Mouse (Mus musculus): ENCODE measurements around the gene Ppp1r14d. TPM values are rescaled to one million over a fixed set of nuclear protein-coding genes. Genes with fewer than 3 reads are reported as not detected.

Gene Ppp1r14d
- polyA plus RNA-seq, 1 experiment from 2014 or later: 3.4 TPM

DNA sequence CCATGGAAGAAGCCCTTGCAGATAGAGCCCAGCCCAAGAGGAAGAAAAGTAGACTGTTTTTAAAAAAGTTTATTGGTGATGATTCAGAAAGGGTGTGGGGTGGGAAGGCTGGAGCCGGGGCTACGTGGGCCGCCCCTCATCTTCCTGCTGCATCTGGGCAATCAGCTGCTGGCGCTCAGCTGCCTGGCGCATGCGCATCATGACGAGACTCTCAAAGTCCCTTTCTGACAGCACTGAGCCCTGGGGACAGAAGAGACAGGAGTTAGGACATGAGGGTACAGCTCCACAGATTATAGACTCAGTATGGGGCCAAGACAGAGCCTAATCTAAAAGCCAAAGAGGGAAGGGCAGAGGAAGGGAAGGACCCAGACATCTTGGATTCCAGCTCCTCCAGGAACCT lies 57.3 kb downstream of the Ppp1r14d start:
- ATAC-seq (ENCODE audit: insufficient read depth, low FRiP score): no peak
- WGBS: 89% methylated on average over 7 of the region's 7 CpGs
- peaks cover 15% of the 10 kb centered on the region; the same call in 1 of the 2 replicates for H3K4me1 ChIP-seq (ENCODE audit: control insufficient read depth, insufficient read depth, low read length)
- H3K27me3 ChIP-seq (ENCODE audit: control insufficient read depth, insufficient read depth, low read length): no peaks in the 10 kb centered on the region
- no peak overlapping the region for H3K9ac ChIP-seq (ENCODE audit: low read length)
- H3K36me3 ChIP-seq (ENCODE audit: control insufficient read depth, insufficient read depth, low read length): no peaks in the 10 kb centered on the region; the same call in 1 of the 2 replicates
- H3K9me3 ChIP-seq (replicated peaks; ENCODE audit: control insufficient read depth, low read length): no peaks in the 10 kb centered on the region
- H3K4me2 ChIP-seq (ENCODE audit: low read depth, low read length): no peak overlapping the region
- no peak overlapping the region for H3K27ac ChIP-seq (ENCODE audit: low read length)
- H3K4me3 ChIP-seq (replicated peaks; ENCODE audit: low read length): no peak overlapping the region

DNA sequence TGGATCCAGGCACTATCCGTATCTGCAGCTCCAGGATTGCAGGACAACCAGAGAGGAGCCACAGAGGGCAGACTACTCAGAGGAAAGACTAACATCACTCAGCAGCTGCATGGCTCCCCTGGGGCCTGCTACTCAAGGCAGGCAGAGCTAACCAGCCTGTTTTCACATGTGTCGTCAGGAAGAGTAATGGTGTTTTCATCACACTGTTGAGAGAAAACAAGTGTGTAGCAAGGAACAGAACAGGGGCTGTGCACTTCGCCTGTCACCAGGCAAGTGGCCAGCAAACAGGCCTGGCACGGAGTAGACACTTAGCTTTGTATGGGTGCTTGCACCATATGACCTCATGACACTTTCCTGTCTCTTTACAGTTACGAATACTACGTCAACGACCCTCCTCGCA lies 58.1 kb downstream of the Ppp1r14d start:
- 53% methylated on average over 8 of the region's 8 CpGs for WGBS

DNA sequence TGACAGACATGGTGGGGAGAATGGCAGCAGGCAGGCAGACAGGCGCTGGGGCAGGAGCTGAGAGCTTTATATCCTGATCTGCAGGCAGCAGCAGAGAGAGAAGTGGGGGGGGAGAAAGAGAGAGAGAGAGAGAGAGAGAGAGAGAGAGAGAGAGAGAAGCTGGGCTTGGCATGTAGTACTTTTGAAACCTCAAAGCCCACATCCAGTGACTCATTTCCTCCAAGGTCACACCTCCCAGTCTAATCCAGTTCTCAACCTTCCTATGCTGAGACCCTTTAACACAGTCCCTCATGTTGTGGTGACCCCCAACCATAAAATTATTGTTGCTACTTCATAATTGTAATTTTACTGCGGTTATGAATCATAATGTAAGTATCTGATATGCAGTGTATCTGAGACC lies 59.4 kb downstream of the Ppp1r14d start:
- Histone ChIP-seq H3K4me3 (replicated peaks; ENCODE audit: low read length) (no peak overlapping the region), H3K4me1 (ENCODE audit: control insufficient read depth, insufficient read depth, low read length) (peaks cover 23% of the 10 kb centered on the region), H3K27me3 (ENCODE audit: control insufficient read depth, insufficient read depth, low read length) (no peaks in the 10 kb centered on the region), H3K4me2 (ENCODE audit: low read depth, low read length) (no peak overlapping the region), H3K9me3 (replicated peaks; ENCODE audit: control insufficient read depth, low read length) (no peaks in the 10 kb centered on the region), H3K9ac (ENCODE audit: low read length) (no peak overlapping the region), H3K36me3 (ENCODE audit: control insufficient read depth, insufficient read depth, low read length) (no peaks in the 10 kb centered on the region; the same call in 1 of the 2 replicates), H3K27ac (ENCODE audit: low read length) (no peak overlapping the region)
- ATAC-seq (ENCODE audit: insufficient read depth, low FRiP score): no peak
- 84% methylated on average over 2 of the region's 2 CpGs for WGBS

More for the DNA sequence above, 58.1 kb downstream of the Ppp1r14d start:
- Histone ChIP-seq H3K27me3 (ENCODE audit: control insufficient read depth, insufficient read depth, low read length) (no peaks in the 10 kb centered on the region), H3K36me3 (ENCODE audit: control insufficient read depth, insufficient read depth, low read length) (no peaks in the 10 kb centered on the region; the same call in 1 of the 2 replicates), H3K27ac (ENCODE audit: low read length) (no peak overlapping the region), H3K4me2 (ENCODE audit: low read depth, low read length) (no peak overlapping the region), H3K4me3 (replicated peaks; ENCODE audit: low read length) (no peak overlapping the region), H3K9me3 (replicated peaks; ENCODE audit: control insufficient read depth, low read length) (no peaks in the 10 kb centered on the region), H3K9ac (ENCODE audit: low read length) (no peak overlapping the region), H3K4me1 (ENCODE audit: control insufficient read depth, insufficient read depth, low read length) (peaks cover 23% of the 10 kb centered on the region)
- no peak for ATAC-seq (ENCODE audit: insufficient read depth, low FRiP score)

Other genes with a start within 250 kb of the Ppp1r14d start
- 23.8 and 24.0 TPM in 2 replicates for gene Ccdc32, start 200.5 kb downstream of the Ppp1r14d start, polyA plus RNA-seq (2015; fragmentation: Nextera tagmentation; extraction: Ambion mirVana)
- gene Rpusd2, start 195.1 kb downstream of the Ppp1r14d start, polyA plus RNA-seq (2015; fragmentation: Nextera tagmentation; extraction: Ambion mirVana): 3.0 and 3.3 TPM in 2 replicates
- gene Knl1, start 182.8 kb downstream of the Ppp1r14d start, polyA plus RNA-seq (2015; fragmentation: Nextera tagmentation; extraction: Ambion mirVana): 39.3 and 44.8 TPM in 2 replicates
- gene Rad51, start 117.1 kb downstream of the Ppp1r14d start, polyA plus RNA-seq (2015; fragmentation: Nextera tagmentation; extraction: Ambion mirVana): 33.1 and 36.6 TPM in 2 replicates
- 42.9 and 45.2 TPM in 2 replicates for gene Rmdn3, start 72.9 kb downstream of the Ppp1r14d start, polyA plus RNA-seq (2015; fragmentation: Nextera tagmentation; extraction: Ambion mirVana)
- 5.9 and 9.9 TPM in 2 replicates for gene Gchfr, start 62.1 kb downstream of the Ppp1r14d start, polyA plus RNA-seq (2015; fragmentation: Nextera tagmentation; extraction: Ambion mirVana)
- gene Gm14137, start 55.4 kb downstream of the Ppp1r14d start, polyA plus RNA-seq (2015; fragmentation: Nextera tagmentation; extraction: Ambion mirVana): 3.6 and 5.9 TPM in 2 replicates
- gene Zfyve19, start 21.3 kb downstream of the Ppp1r14d start, polyA plus RNA-seq (2015; fragmentation: Nextera tagmentation; extraction: Ambion mirVana): 51.6 and 55.2 TPM in 2 replicates
- 13.8 and 16.7 TPM in 2 replicates for gene Dnajc17, start 21.1 kb downstream of the Ppp1r14d start, polyA plus RNA-seq (2015; fragmentation: Nextera tagmentation; extraction: Ambion mirVana)
- 78.6 and 95.9 TPM in 2 replicates for gene Spint1, start 7.5 kb upstream of the Ppp1r14d start, polyA plus RNA-seq (2015; fragmentation: Nextera tagmentation; extraction: Ambion mirVana)
- 30.2 and 34.5 TPM in 2 replicates for gene Rhov, start 41.4 kb upstream of the Ppp1r14d start, polyA plus RNA-seq (2015; fragmentation: Nextera tagmentation; extraction: Ambion mirVana)
- gene Vps18, start 58.8 kb upstream of the Ppp1r14d start, polyA plus RNA-seq (2015; fragmentation: Nextera tagmentation; extraction: Ambion mirVana): 17.5 and 19.8 TPM in 2 replicates
- gene Dll4, start 95.9 kb upstream of the Ppp1r14d start, polyA plus RNA-seq (2015; fragmentation: Nextera tagmentation; extraction: Ambion mirVana): 6.8 and 8.2 TPM in 2 replicates
- 1.5 and 2.4 TPM in 2 replicates for gene Chac1, start 121.3 kb upstream of the Ppp1r14d start, polyA plus RNA-seq (2015; fragmentation: Nextera tagmentation; extraction: Ambion mirVana)
- 3.6 and 3.9 TPM in 2 replicates for gene Ino80, start 247.8 kb upstream of the Ppp1r14d start, polyA plus RNA-seq (2015; fragmentation: Nextera tagmentation; extraction: Ambion mirVana)